Mouse (Mus musculus) cerebellum, postnatal 4 days (tissue): ENCODE data around the gene Tgfa.

ENCODE experiments used
- DNase-seq, 2 experiments: peaks; one replicate each; pipeline ENCODE4 v3.0.0; 2022; ENCODE audit warnings: low spot score in 2 of 2, mixed read lengths in 1 of 2

Gene Tgfa

DNA sequence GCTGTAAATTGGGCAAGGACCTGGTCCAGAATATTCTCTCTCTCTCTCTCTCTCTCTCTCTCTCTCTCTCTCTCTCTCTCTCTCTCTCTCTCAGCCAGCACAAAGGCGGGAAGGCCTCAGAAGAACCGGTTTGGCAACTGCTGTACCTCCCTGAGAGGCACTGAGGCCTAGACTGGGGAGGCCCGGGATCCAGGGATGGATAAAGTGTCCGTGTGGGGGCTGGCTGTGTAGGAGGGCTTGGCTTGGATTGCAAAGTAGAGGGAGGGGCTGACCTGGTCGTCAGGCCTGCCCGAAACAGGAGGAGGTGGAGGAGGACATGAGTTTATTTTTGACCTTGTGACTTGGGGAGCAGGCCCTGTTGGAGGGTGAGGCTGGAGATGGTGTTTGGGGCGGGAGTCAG is 27.4 kb downstream of the Tgfa start:
- DNase-seq: no peak

DNA sequence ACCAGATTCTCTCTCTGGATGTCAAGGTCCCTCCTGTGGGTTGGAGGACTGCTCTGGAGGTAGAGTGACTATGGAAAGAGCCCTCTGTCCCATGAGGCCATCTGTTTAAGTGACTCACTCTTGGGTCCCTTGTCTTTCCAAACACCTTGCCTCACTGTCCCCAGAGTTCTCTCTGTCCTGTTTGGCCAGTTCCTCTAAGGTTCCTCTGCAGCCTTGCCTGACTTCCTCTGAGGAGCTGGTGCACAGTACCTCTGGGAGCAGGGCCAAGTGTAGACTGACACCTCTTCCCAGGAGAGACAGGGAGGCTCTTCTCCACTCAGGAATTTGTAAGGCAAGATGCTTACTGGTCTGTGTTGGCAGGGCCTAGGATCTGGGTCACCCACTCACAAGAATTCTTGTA is 30.6 kb downstream of the Tgfa start:
- no peak for DNase-seq

GRCm38 (mm10) chr6:86232367-86232766 is 37.3 kb downstream of the Tgfa start:
- DNase-seq: no peak

GRCm38 (mm10) chr6:86233512-86234430 is 38.7 kb downstream of the Tgfa start:
- DNase-seq: no peak

- no peak for DNase-seq
Measured at GRCm38 (mm10) chr6:86244866-86245265, 49.8 kb downstream of the Tgfa start.

GRCm38 (mm10) chr6:86245965-86246364 is 50.9 kb downstream of the Tgfa start:
- no peak for DNase-seq

GRCm38 (mm10) chr6:86248562-86248961 is 53.5 kb downstream of the Tgfa start:
- DNase-seq: no peak

DNA sequence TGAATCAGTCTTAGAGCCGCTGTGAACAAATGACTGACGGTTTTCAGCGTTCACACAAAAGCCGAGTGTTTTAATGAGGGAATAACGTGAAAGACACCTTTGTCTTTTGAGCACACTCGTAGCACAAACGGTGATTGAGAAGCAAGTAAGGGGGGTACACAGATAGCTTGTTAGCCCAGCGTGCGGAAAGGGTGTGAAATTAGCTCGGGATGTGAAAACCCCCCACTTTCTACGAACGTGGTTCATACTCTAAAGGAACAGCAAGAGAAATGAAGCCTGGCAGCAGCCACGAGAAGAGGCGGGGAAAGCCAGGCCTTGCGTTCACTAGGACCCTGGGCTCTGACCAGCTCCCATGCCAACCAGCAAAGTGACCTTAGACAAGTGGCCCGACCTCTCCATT is 54.0 kb downstream of the Tgfa start:
- no peak for DNase-seq

DNA sequence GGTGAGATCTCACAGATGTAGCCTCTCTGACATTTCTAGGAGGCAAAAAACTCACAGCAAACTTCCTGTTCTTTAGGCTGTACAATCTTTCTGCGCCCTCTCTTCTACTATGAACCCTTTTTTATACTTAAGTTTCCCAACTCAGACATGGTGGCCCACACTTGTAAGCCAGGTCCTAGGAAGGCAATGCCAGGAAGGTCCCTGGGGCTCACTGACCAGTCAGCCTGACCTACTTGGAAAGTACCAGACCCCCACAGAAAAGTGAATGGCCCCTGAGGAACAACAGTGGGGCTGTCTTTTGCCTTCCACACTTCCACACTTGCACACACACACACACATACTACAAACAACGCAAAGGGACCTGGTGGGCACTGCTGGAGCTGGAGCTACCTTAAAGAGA is 55.2 kb downstream of the Tgfa start:
- DNase-seq: no peak

DNA sequence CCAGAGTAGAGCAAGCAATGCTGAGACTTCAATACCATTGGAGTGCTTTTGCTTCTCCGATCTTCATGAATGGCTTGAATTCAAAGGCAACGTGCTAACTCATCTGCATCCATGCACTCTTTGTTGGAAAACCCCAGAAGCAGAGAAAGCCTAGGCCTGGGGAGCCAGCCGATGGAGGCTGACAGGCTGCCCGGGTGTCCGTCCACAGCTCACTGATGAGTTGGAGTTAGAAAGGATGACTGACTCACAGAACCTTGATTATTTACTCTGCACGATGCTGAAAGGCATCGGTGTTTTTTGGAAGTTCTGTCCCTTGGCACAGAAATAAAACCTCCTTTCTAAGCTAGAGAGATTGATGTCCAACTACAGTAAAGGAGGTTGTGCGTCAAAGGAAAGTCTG is 55.8 kb downstream of the Tgfa start:
- no peak for DNase-seq

DNA sequence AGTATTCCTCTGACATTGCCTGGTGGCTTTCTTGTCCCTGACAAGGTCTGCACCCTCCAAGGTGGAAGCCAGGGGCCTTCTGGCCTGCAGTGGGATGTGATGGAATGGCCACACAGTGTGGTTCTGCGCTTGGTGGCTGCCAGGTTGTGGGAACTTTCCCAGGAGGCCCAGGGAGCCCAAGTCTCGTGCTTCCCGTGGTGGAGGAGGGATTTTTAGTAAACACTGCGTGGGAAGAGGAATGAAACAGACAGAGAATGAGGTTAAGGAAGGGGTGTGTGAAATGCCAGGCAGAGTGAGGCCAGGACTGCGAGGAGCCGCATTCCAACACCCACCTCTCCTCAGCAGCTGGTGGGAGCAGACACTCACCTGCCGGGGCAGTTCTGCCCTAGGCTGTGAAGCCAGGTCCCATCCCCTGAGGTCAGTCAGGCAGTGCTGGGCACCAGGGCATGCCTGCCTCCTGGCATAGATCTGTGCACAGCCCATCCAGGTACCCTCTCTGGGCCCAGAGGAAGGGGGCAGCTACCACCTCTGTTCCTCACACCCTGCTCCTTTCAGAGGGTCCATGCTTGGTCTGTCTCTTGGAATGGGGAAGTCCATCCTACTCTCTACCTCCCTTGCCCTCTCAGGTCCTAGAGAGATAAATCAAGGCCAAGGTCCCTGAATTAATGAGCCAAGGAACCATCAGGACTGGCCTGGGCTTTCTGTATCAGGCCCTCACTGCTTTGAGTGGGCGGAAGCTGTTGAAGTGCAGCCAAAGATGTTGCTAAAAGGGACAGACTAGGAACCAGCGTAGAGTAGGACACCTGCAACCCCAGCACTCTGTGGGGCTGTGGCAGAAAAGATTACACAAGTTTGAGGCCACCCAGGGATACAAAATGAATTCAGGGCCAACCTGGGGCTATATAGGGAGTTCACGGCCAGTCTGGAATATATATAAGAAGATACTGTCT is 57.4 kb downstream of the Tgfa start:
- no peak for DNase-seq

DNA sequence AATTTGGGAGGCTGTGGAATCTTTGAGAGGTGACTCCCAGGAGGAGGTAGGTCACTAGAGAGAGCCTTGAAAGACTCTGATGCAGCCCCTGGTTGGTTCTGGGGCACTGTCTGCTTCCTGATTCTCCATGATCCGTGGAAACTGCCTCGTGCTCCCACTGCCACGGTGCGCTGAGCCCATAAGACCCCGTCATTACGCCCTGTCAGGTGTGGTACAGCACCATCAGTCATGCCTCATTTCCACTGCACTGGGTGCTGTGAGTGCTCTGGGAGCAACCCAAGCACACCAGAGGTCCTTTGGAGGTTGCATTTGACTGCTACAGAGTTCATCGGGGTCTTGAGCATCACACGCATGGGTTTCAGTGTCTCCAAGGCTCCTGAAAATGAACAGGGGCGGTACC is 60.9 kb downstream of the Tgfa start:
- no peak for DNase-seq

GRCm38 (mm10) chr6:86259242-86259641 is 64.2 kb downstream of the Tgfa start:
- DNase-seq: no peak

DNA sequence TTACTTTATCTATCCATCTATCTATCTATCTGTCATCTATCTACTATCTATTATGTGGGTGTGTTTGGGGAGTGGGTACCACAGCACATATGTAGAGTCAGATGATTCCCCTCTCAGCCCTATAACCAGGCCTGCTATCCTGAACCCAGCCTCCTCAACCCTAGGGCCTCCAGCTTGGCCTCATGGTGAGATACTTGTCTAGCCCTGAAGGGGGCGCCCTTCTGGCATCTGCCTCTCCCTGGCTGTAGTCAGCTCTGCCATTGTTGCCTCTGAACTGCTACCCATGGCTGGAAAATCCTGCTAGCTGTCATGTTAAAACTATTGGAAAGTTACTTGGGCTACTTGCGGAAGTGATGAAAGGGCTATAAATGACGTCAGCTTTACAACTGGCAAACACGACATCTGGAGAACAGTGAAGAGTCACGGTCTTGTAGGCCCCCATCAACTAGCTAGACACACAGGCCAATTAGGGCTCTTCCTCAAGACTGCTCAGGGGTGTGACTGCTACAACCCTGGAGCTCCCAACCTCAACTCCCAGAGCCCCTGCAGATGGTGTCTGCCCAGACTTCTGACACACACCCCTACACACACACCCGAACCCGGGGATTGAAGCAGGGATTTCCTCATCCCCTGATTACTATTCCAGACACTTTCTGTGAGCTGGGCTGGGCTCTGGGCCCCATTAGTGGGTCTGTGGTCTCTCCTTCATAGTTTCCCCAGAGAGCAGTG is 65.5 kb downstream of the Tgfa start:
- DNase-seq: no peak

DNA sequence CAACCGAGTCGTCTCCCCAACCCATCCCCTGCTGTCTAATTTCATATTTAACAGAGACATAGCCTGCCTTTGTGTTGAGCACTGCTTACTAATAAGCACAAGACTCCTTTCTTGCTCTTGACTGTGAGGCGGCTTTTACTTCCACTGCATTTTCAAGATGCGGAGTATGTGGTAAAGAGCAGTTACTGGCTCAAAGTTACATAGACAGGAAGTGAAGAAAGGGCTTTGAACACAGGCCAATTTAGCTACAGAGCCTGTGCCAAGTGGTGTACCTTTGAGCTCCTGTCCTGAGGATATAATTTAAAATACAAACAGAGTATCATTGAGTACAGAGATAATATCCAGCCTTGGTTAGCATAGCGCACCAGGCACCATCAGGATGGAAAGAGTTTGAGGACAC is 71.8 kb downstream of the Tgfa start:
- no peak for DNase-seq

- no peak for DNase-seq
Measured at GRCm38 (mm10) chr6:86270373-86271068, 75.5 kb downstream of the Tgfa start.

- DNase-seq: no peak
Measured at GRCm38 (mm10) chr6:86271130-86271529, 76.1 kb downstream of the Tgfa start.

DNA sequence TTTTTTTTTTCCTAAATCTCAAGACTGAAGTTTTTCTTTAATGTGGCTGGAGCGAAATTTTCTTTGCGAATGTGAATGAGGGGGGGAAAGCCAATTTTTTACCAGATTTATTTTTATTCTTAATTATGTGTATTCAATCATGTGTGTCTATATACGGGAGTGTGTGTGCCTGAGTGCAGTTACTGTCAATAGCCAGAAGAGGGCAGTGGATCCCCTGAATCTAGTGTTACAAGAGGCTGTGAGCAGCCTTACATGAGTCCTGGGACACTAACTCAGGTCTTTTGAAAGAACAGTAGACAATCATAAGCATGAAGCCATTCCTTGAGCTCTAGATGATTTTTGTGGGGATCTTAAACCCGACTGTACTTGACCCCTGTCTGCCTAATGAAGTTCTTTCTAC is 80.7 kb downstream of the Tgfa start:
- no peak for DNase-seq

DNA sequence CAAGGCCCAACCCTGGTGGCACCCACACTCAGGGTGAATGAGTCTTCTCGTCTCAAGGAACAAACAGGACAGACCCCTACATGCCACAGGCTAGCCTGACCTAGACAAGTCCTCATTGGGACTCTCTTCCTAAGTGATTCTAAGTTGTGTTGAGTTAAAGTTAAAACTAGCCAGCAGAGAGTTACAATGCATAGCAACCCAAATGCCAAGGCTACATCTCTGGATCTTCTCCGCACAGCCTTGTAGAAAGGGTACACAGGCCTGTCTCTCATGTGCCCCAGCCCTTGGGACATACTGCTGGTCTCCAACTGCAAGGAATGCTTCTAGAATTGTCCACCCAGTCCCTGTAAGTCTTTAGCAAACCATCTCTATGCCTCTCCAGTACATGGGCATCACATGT is 81.8 kb downstream of the Tgfa start:
- DNase-seq: no peak

- no peak for DNase-seq
Measured at GRCm38 (mm10) chr6:86277620-86278019, 82.6 kb downstream of the Tgfa start.

DNA sequence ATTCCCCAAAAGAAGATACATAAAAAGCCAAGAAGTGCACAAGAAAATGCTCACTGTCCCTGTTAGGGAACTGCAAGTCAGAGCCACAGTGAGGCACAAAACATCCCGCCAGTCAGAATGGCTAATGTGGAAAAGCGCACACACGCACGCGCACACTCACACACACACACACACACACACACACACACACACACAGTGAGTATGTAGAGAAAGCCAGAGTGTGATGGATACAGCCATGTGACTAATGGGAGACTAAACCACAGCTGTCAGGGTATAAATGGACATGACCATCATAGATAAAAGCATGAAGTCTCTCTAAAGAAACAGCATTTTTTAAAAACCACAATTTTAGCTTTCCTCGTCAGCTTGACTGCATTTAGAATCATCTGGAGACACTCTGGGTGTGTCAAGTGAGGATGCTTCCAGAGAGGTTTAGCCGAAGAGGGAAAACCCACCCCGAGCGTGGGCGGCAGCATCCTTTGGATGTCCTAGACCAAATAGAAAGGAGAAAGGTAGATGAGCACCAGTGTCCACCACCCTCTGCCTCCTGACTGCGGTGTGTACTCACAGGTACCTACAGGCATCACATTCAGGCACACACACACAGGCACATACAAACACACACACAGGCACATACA is 86.7 kb downstream of the Tgfa start:
- DNase-seq: no peak
